Mouse (Mus musculus) ES-E14 (cell line): ENCODE data around the gene Taar7f.

Source experiments
- CHD2 ChIP-seq: IDR thresholded peaks from 2 replicates; pipeline ENCODE4 v1.6.1; 2014; ENCODE audit warnings: mild to moderate bottlenecking, low read depth, low read length, inconsistent platforms
- HCFC1 ChIP-seq: IDR thresholded peaks from 2 replicates; pipeline ENCODE4 v1.6.1; 2012; ENCODE audit warnings: low read length, inconsistent platforms, borderline replicate concordance; ENCODE audit not compliant: insufficient read depth
- MAFK ChIP-seq: IDR thresholded peaks from 2 replicates; pipeline ENCODE4 v1.6.1; 2014; ENCODE audit warnings: mild to moderate bottlenecking, low read depth, low read length, inconsistent platforms; ENCODE audit not compliant: insufficient read depth
- ZC3H11A ChIP-seq: IDR thresholded peaks from 2 replicates; pipeline ENCODE4 v1.6.1; 2012; ENCODE audit warnings: low read depth, mild to moderate bottlenecking, inconsistent platforms, low read length, borderline replicate concordance
- ZNF384 ChIP-seq: IDR thresholded peaks from 2 replicates; pipeline ENCODE4 v1.6.1; 2012; ENCODE audit warnings: low read depth, low read length, inconsistent platforms

GRCm38 (mm10) chr10:24049210-24049609 is at the start of gene Taar7f:
- TF ChIP-seq CHD2 (no peak), ZC3H11A (no peak), MAFK (no peak), ZNF384 (no peak), HCFC1 (no peak)
